Mouse (Mus musculus): ENCODE measurements around the gene Pik3r5. TPM values are rescaled to one million over a fixed set of nuclear protein-coding genes. Genes with fewer than 3 reads are reported as not detected.

Pik3r5 gene
- polyA plus RNA-seq (2015; fragmentation: Nextera tagmentation; extraction: Ambion mirVana): 0.11 and 0.20 TPM in 2 replicates

GRCm38 (mm10) chr11:68431699-68432360 is at the start of gene Pik3r5:
Pik3r5 (plus strand) TSS chr11:68432121.
- Histone ChIP-seq H3K4me3 (peak within 1 kb of the TSS; percentile 35), H3K4me2 (replicated peaks) (peak within 1 kb of the TSS; percentile 50), H3K36me3 (no peaks in the 10 kb centered on the region), H3K9me3 (no peaks in the 10 kb centered on the region), H3K27ac (replicated peaks) (no peak within 1 kb of the TSS), H3K9ac (replicated peaks) (no peak within 1 kb of the TSS), H3K27me3 (0 out of 2 replicates have a peak, but pooled peaks cover 4% of the 10 kb centered on the region), H3K4me1 (peaks cover 8% of the 10 kb centered on the region; the same call in 1 of the 2 replicates)
- 9% methylated on average over 35 of the region's 35 CpGs for WGBS
- peak; percentile 84 for ATAC-seq (replicated peaks)

DNA sequence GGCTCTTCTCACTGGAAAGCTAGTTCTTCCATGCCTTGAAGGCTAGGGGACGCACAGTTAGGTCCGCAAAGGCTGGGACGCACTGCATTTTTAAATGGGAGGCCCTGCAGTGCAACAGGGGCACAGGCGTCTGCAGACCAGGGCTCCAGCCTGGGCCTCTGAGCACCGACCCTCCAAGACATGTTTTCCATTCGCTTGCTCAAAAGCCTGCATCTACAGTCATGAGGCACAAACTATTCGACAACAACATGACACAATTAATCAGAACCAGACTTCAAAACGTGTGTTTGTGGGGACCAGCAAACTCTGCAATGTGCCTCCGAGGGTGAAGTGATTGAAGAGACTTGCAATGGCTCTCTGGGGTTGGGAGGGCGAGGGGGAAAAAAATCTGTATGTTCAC is 48.4 kb upstream of the Pik3r5 start:
- Histone ChIP-seq H3K4me2 (replicated peaks) (peak overlapping the region; percentile 95), H3K9me3 (no peaks in the 10 kb centered on the region), H3K36me3 (no peaks in the 10 kb centered on the region), H3K9ac (replicated peaks) (no peak overlapping the region), H3K4me1 (peaks cover 54% of the 10 kb centered on the region), H3K27me3 (peaks cover 58% of the 10 kb centered on the region), H3K4me3 (peak overlapping the region; percentile 63), H3K27ac (replicated peaks) (no peak overlapping the region)
- ATAC-seq (replicated peaks): no peak
- WGBS: 6% methylated on average over 10 of the region's 10 CpGs

- H3K27ac ChIP-seq (replicated peaks): no peak overlapping the region
- H3K9ac ChIP-seq (replicated peaks): peak overlapping the region; percentile 59; the same call in 1 of the 2 replicates
Measured at GRCm38 (mm10) chr11:68384131-68384530, 47.8 kb upstream of the Pik3r5 start.

DNA sequence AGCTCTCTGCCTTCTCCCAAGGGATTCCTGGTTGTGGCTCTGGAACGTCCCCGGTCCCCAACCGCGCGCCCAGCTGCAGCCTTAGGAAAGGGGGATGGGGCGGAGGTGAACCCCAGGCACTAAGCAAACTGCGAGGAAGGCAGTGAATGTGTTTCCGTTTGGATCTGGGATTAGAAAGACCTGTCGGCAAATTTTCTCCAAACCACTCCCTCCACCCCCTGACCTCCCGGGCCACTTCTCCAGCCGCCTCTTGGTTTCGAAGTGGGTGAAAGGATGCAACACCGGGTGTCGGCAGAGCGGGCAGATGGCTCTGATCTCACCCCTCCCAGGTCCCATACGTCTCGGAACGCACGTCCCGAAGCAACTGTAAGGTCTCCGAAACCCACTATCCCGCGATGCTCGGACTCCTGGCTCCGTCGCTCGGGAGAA is 47.3 kb upstream of the Pik3r5 start:
- Histone ChIP-seq H3K4me2 (replicated peaks) (peak overlapping the region; percentile 95), H3K4me1 (peaks cover 48% of the 10 kb centered on the region), H3K27me3 (peaks cover 68% of the 10 kb centered on the region), H3K36me3 (no peaks in the 10 kb centered on the region), H3K4me3 (peak overlapping the region; percentile 63), H3K9ac (replicated peaks) (peak overlapping the region; percentile 59), H3K27ac (replicated peaks) (no peak overlapping the region), H3K9me3 (no peaks in the 10 kb centered on the region)
- no peak for ATAC-seq (replicated peaks)
- under 1% methylated on average over 27 of the region's 27 CpGs for WGBS

More at GRCm38 (mm10) chr11:68384131-68384530, 47.8 kb upstream of the Pik3r5 start:
- Histone ChIP-seq H3K4me1 (peaks cover 48% of the 10 kb centered on the region), H3K9me3 (no peaks in the 10 kb centered on the region), H3K27me3 (peaks cover 63% of the 10 kb centered on the region), H3K4me2 (replicated peaks) (peak overlapping the region; percentile 95), H3K36me3 (no peaks in the 10 kb centered on the region), H3K4me3 (peak overlapping the region; percentile 63)
- WGBS: 4% methylated on average over 12 of the region's 12 CpGs
- no peak for ATAC-seq (replicated peaks)

GRCm38 (mm10) chr11:68385021-68385821 is 46.7 kb upstream of the Pik3r5 start:
- peaks cover 50% of the 10 kb centered on the region for H3K4me1 ChIP-seq
- peak; percentile 23; the same call in 1 of the 2 replicates for ATAC-seq (replicated peaks)
- H3K4me2 ChIP-seq (replicated peaks): peak overlapping the region; percentile 95
- under 1% methylated on average over 94 of the region's 94 CpGs for WGBS
- H3K9me3 ChIP-seq: no peaks in the 10 kb centered on the region
- H3K27ac ChIP-seq (replicated peaks): no peak overlapping the region
- peak overlapping the region; percentile 63 for H3K4me3 ChIP-seq
- H3K9ac ChIP-seq (replicated peaks): peak overlapping the region; percentile 59
- H3K36me3 ChIP-seq: no peaks in the 10 kb centered on the region
- peaks cover 71% of the 10 kb centered on the region for H3K27me3 ChIP-seq

GRCm38 (mm10) chr11:68385921-68386588 is 45.9 kb upstream of the Pik3r5 start:
- Histone ChIP-seq H3K4me1 (peaks cover 50% of the 10 kb centered on the region), H3K9ac (replicated peaks) (peak overlapping the region; percentile 59), H3K4me3 (peak overlapping the region; percentile 63), H3K27ac (replicated peaks) (peak overlapping the region; percentile 51), H3K9me3 (no peaks in the 10 kb centered on the region), H3K36me3 (no peaks in the 10 kb centered on the region), H3K4me2 (replicated peaks) (peak overlapping the region; percentile 95), H3K27me3 (peaks cover 79% of the 10 kb centered on the region)
- peak; percentile 58 for ATAC-seq (replicated peaks)
- WGBS: under 1% methylated on average over 62 of the region's 68 CpGs

DNA sequence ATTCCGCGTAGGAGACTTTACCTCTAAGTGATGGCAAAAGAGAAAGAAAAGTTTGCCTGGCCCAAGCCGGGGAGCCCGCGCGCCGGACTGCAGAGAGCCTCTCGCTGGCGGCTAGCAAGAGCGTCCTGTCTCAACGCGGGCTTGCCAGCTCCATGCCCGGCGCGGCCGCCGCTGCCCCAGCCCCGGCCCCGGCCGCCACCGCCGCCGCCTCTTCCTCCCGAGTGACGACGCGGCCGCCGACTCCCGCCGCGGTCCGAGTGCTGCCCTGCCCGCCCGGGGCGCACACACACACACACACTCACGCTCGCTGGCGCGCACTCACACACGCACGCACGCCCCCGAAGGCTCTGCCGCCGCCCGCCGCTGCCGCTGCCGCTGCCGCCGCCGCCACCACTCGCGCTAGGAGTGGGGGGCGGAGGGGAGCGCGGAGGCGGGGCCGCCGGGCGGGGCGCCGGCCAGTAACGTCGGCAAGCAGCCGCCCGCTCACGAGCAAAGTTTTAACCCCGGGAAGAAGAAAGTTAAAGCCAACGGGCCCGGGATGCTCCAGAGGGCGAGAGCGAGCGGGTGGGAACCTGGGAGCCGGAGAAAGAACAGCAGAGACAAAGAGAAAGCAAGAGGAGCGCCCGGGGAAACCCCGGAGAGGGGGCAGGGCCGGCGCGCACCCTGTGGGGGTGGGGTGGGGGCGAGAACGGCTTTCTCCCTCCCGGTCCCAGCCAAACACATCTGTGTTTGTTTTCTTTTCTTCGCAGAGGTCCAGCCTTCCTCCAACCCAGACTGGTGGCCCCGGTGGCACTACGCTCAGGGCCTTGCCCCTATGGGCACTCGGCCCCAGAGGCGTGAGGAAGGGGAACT is 45.1 kb upstream of the Pik3r5 start:
- Histone ChIP-seq H3K27ac (replicated peaks) (peak overlapping the region; percentile 51), H3K36me3 (no peaks in the 10 kb centered on the region), H3K27me3 (peaks cover 81% of the 10 kb centered on the region), H3K4me2 (replicated peaks) (peak overlapping the region; percentile 95), H3K4me1 (peaks cover 50% of the 10 kb centered on the region), H3K9ac (replicated peaks) (peak overlapping the region; percentile 59), H3K4me3 (peak overlapping the region; percentile 63), H3K9me3 (no peaks in the 10 kb centered on the region)
- 1% methylated on average over 83 of the region's 90 CpGs for whole genome bisulfite sequencing
- ATAC-seq (replicated peaks): peak; percentile 71

GRCm38 (mm10) chr11:68387441-68387760 is 44.5 kb upstream of the Pik3r5 start:
- Histone ChIP-seq H3K27ac (replicated peaks) (peak overlapping the region; percentile 51), H3K9me3 (no peaks in the 10 kb centered on the region), H3K4me3 (peak overlapping the region; percentile 63), H3K4me2 (replicated peaks) (peak overlapping the region; percentile 95), H3K4me1 (peaks cover 48% of the 10 kb centered on the region), H3K27me3 (peaks cover 80% of the 10 kb centered on the region), H3K9ac (replicated peaks) (peak overlapping the region; percentile 59), H3K36me3 (no peaks in the 10 kb centered on the region)
- ATAC-seq (replicated peaks): no peak
- WGBS: 29% methylated on average over 4 of the region's 4 CpGs

DNA sequence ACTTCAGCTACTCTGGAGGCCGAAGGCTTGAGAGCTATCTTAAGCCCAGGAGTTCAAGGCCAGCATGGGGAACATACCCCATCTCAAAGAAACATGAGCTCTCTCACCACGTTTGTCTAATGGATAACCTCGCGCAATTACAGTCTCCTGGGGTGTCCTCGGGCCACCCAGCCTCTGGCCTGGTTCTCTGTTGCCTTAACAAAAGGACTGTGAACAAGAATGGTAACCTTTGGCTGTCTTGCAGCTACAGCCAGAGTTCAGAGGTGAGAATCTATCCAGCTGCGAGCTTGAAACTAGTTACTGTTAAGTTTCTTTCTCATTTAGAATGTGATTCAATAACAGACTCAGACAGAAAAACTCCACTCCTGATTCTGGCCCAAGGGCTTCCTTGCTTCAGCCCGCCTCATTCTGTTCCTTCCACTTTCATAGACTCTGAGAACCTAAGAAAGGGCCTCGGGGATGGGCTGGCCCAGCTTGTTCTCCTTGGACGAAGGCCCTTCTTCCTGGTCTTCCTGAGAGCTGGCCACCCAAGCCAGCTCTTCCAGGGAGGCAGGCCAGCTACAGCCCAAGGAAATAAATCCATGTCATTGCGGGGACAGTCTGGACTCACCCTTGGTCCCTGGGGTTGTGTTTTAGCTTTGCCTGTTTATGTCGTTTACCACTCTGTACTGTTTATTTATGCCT is 43.8 kb upstream of the Pik3r5 start:
- Histone ChIP-seq H3K27me3 (peaks cover 81% of the 10 kb centered on the region), H3K36me3 (no peaks in the 10 kb centered on the region), H3K27ac (replicated peaks) (no peak overlapping the region), H3K4me2 (replicated peaks) (no peak overlapping the region), H3K4me1 (peaks cover 44% of the 10 kb centered on the region), H3K4me3 (no peak overlapping the region), H3K9me3 (no peaks in the 10 kb centered on the region), H3K9ac (replicated peaks) (no peak overlapping the region)
- 44% methylated on average over 11 of the region's 11 CpGs for WGBS
- no peak for ATAC-seq (replicated peaks)

DNA sequence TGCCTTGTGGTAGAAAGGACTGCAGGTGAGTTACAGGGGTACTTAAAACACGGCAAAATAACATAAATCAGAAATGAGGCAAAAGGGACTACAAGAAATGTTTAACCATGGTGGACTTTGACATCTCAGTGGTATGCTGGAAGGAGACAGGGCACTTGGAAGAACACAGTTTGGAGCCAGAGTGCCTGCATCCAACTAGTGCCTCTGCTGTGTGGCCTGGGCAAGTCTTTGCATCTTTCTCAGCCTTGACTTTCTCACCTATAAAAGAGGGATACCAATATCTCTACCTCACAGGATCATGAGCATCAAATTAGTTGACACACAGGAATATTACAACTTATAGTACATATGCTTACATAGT is 43.3 kb upstream of the Pik3r5 start:
- WGBS: 36% methylated on average over 1 of the region's 1 CpGs
- H3K4me2 ChIP-seq (replicated peaks): no peak overlapping the region
- H3K36me3 ChIP-seq: no peaks in the 10 kb centered on the region
- no peak overlapping the region for H3K27ac ChIP-seq (replicated peaks)
- peaks cover 77% of the 10 kb centered on the region for H3K27me3 ChIP-seq
- no peak overlapping the region for H3K4me3 ChIP-seq
- no peak overlapping the region for H3K9ac ChIP-seq (replicated peaks)
- no peaks in the 10 kb centered on the region for H3K9me3 ChIP-seq
- H3K4me1 ChIP-seq: peaks cover 40% of the 10 kb centered on the region
- no peak for ATAC-seq (replicated peaks)

DNA sequence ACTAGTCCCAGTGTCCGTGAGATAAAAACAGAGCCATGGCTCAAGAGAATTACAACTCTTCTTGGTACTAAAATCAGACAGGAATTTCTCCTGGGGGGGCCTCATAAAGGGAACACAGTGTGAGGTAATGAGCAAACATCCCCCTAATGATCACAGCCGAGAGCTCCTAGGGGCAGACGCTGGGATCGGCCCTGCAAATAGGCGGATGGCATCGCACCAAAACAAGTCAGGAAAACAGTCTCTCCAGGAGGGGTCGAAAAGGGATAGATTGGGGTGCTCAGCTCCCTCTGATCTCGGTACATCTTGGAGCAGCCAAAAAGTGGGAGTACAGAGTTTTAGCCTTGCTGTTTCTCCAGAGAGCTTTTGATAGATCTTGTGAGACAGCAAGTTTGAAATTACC is 42.3 kb upstream of the Pik3r5 start:
- 3% methylated on average over 8 of the region's 8 CpGs for WGBS
- no peak overlapping the region for H3K9ac ChIP-seq (replicated peaks)
- H3K36me3 ChIP-seq: no peaks in the 10 kb centered on the region
- 0 out of 2 replicates have a peak overlapping the region, but pooled peaks have one; percentile 3 for H3K4me2 ChIP-seq (replicated peaks)
- H3K4me3 ChIP-seq: no peak overlapping the region
- H3K27me3 ChIP-seq: peaks cover 71% of the 10 kb centered on the region
- H3K4me1 ChIP-seq: peaks cover 33% of the 10 kb centered on the region
- H3K9me3 ChIP-seq: no peaks in the 10 kb centered on the region
- no peak for ATAC-seq (replicated peaks)
- H3K27ac ChIP-seq (replicated peaks): no peak overlapping the region
